Mouse (Mus musculus): ENCODE data around the gene Smad1. TPM values are rescaled to one million over a fixed set of nuclear protein-coding genes. Genes with fewer than 3 reads are reported as not detected.

Smad1 gene
- 37.5 and 65.0 TPM in 2 replicates for polyA plus RNA-seq (2012; rRNA removed; ENCODE audit: low replicate concordance)

GRCm38 (mm10) chr8:79398994-79399650 is at the start of gene Smad1:
Smad1 (minus strand) TSS chr8:79399518.

GRCm38 (mm10) chr8:79294610-79295275 is 104.6 kb downstream of the Smad1 start, which contains the start of gene Mmaa:
Mmaa (minus strand) TSS chr8:79294937.

Other genes with a start within 250 kb of the Smad1 start
- gene 1700011L22Rik, start 150.9 kb downstream of the Smad1 start, polyA plus RNA-seq (2012; rRNA removed; ENCODE audit: low replicate concordance), result 0.22 TPM in 1 of 2 replicates, not detected in the other
- 12.0 and 14.6 TPM in 2 replicates for gene Mmaa, start 104.6 kb downstream of the Smad1 start, polyA plus RNA-seq (2012; rRNA removed; ENCODE audit: low replicate concordance)
- gene Otud4, start 240.1 kb upstream of the Smad1 start, polyA plus RNA-seq (2012; rRNA removed; ENCODE audit: low replicate concordance), result 23.2 and 48.2 TPM in 2 replicates